In genomic region chr12:105526186-105526585, GRCm38 (mm10) we compare ENCODE assay signal across 14 mouse cellular contexts. TPM values are rescaled to one million over a fixed set of nuclear protein-coding genes. Genes with fewer than 3 reads are reported as not detected.
DNase-seq lines count a peak whose midpoint lies in the region; ATAC-seq and TF ChIP-seq lines count a peak whose summit lies in the region.
"Had no signal": no experiment of that assay in that cellular context is flagged by ENCODE, and none has a peak within 500 bp of the region (broad histone marks: within the 10 kb centered on the region; RNA-seq: fewer than 3 reads in every experiment).

No protein-coding gene starts in this region.

- WGBS in hindbrain, embryonic 14.5 days = 77% methylated on average over 3 of the region's 3 CpGs
- 90% methylated on average over 3 of the region's 3 CpGs for WGBS in hindbrain, embryonic 12.5 days

- H3K9me3 ChIP-seq in hindbrain, embryonic 14.5 days (ENCODE audit: control insufficient read depth, low read length) = peaks cover 5% of the 10 kb centered on the region; the same call in 1 of the 2 replicates
- H3K9me3 ChIP-seq in hindbrain, embryonic 12.5 days (replicated peaks) = no peaks in the 10 kb centered on the region

- H3K4me1 ChIP-seq in hindbrain, embryonic 14.5 days (replicated peaks; ENCODE audit: control insufficient read depth, insufficient read depth, low read length) = no peaks in the 10 kb centered on the region; the same call in 1 of the 2 replicates
- H3K4me1 ChIP-seq in hindbrain, embryonic 12.5 days = peaks cover 1% of the 10 kb centered on the region
- no peaks in the 10 kb centered on the region for H3K4me1 ChIP-seq in cortical plate, adult 2 months (ENCODE audit: control insufficient read depth, insufficient read depth, low read length)

- no peak overlapping the region for H3K4me2 ChIP-seq in hindbrain, embryonic 14.5 days (replicated peaks)
- no peak overlapping the region for H3K4me2 ChIP-seq in hindbrain, embryonic 12.5 days (replicated peaks)
- H3K4me2 ChIP-seq: limb, embryonic 12.5 days had no signal

- DNase-seq in hindbrain, embryonic 14.5 days (ENCODE audit: low spot score) = no peak
- DNase-seq in left cerebral cortex, adult 2 months (ENCODE audit: extremely low spot score in 1 of 2, low spot score in 2 of 2) = no peak
- no peak for DNase-seq in left cerebral cortex, postnatal 14 days (ENCODE audit: low spot score in 2 of 2)
- DNase-seq in NIH3T3 (ENCODE audit: low read depth) = peak; percentile 52
- no peak for DNase-seq in urinary bladder, postnatal 36 days (ENCODE audit: low spot score in 2 of 2)
- no peak for DNase-seq in thymus, postnatal 4 days
- DNase-seq: retina, postnatal 1 day; thymus, postnatal 14 days had no signal

- peak overlapping the region; percentile 51 for H3K27ac ChIP-seq in hindbrain, embryonic 14.5 days
- no peak overlapping the region for H3K27ac ChIP-seq in hindbrain, embryonic 12.5 days
- peak overlapping the region; percentile 10; the same call in 1 of the 2 replicates for H3K27ac ChIP-seq in left cerebral cortex, adult 2 months
- H3K27ac ChIP-seq in cortical plate, adult 2 months (ENCODE audit: insufficient read depth, low read length) = 0 out of 2 replicates have a peak overlapping the region, but pooled peaks have one; percentile 42
- H3K27ac ChIP-seq: limb, embryonic 12.5 days had no signal

- no peaks in the 10 kb centered on the region for H3K27me3 ChIP-seq in hindbrain, embryonic 14.5 days (ENCODE audit: control insufficient read depth, insufficient read depth, low read length)
- no peaks in the 10 kb centered on the region for H3K27me3 ChIP-seq in hindbrain, embryonic 12.5 days
- H3K27me3 ChIP-seq: limb, embryonic 12.5 days had no signal

- no peak for TF ChIP-seq CTCF in left cerebral cortex, adult 2 months (IDR thresholded peaks at IDR 0.05)
- TF ChIP-seq CTCF in cortical plate, adult 2 months (IDR thresholded peaks at IDR 0.05; ENCODE audit: extremely low read depth, insufficient read depth, low read length) = no peak

- intact Hi-C loops in left cerebral cortex, adult 2 months (cut with DNase I) = no loop called here
- intact Hi-C loops in left cerebral cortex, postnatal 14 days (cut with DNase I) = no loop called here

- H3K9ac ChIP-seq in hindbrain, embryonic 14.5 days = no peak overlapping the region
- H3K9ac ChIP-seq in hindbrain, embryonic 12.5 days = no peak overlapping the region
- H3K9ac ChIP-seq: forebrain, postnatal 0 days; limb, embryonic 12.5 days had no signal

- H3K4me3 ChIP-seq in hindbrain, embryonic 14.5 days (replicated peaks; ENCODE audit: low read length) = no peak overlapping the region
- no peak overlapping the region for H3K4me3 ChIP-seq in hindbrain, embryonic 12.5 days
- no peak overlapping the region for H3K4me3 ChIP-seq in left cerebral cortex, adult 2 months
- H3K4me3 ChIP-seq in cortical plate, adult 2 months (ENCODE audit: insufficient read depth, low read length) = no peak overlapping the region
- H3K4me3 ChIP-seq: limb, embryonic 12.5 days; megakaryocyte, embryonic 14.5 days had no signal

- no peak for TF ChIP-seq POLR2A in cortical plate, adult 2 months (IDR thresholded peaks at IDR 0.05; ENCODE audit: extremely low read depth, insufficient read depth, low read length)

- ATAC-seq in hindbrain, embryonic 14.5 days (ENCODE audit: low FRiP score) = no peak
- ATAC-seq in hindbrain, embryonic 12.5 days (ENCODE audit: low FRiP score) = no peak

- no peaks in the 10 kb centered on the region for H3K36me3 ChIP-seq in hindbrain, embryonic 14.5 days (replicated peaks; ENCODE audit: control insufficient read depth, insufficient read depth)
- H3K36me3 ChIP-seq in hindbrain, embryonic 12.5 days = no peaks in the 10 kb centered on the region
- H3K36me3 ChIP-seq: limb, embryonic 12.5 days had no signal

RNA-seq across cellular contexts. Expression of gene Bdkrb2, which starts 36.8 kb away (rescaled TPM):
- polyA plus RNA-seq in hindbrain, embryonic 14.5 days (2014; fragmentation: Nextera tagmentation; extraction: Ambion mirVana) = 0.47 and 0.75 TPM in 2 replicates
- 1.6 and 1.8 TPM in 2 replicates for polyA plus RNA-seq in hindbrain, embryonic 12.5 days (2016; fragmentation: Nextera tagmentation; extraction: Ambion mirVana)
- total RNA-seq in left cerebral cortex, adult 2 months (2021) = under 1 TPM; 0.40 to 0.45 TPM
- total RNA-seq in left cerebral cortex, postnatal 14 days (2021) = under 1 TPM; 0.19 to 0.64 TPM
- polyA plus RNA-seq in cortical plate, adult 2 months (2012; rRNA removed) = 0.26 and 0.38 TPM in 2 replicates
- total RNA-seq: hematopoietic stem cell, adult 5-6 weeks had no signal
